Mouse (Mus musculus) monocyte, adult 2 months (primary cell): ENCODE measurements around the gene Pcolce2.

Experiments
- DNase-seq, 2 experiments: peaks; one replicate each; pipeline ENCODE4 v3.0.0; 2022; ENCODE audit warnings: low spot score in 2 of 2, low read depth in 1 of 2

Gene Pcolce2

DNA sequence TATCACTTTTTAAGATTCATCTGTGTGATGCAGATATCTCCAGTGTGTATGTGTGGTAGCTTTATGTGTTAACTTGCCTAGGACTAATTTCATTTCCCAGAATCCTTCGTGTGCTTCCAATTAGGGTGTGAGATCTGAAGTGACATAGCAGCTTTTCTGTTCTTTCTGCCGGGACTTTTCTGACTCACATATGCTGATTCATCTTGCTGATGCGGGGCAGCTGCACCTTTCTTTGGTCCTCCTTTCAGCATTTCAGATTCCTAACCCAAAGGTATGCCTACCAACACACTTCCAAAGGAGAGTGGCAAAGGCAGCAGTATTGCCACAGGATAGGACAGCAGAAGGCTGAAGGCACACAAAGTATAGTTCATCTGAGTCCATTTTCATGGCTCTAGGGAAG is 66.7 kb downstream of the Pcolce2 start:
- DNase-seq: no peak

DNA sequence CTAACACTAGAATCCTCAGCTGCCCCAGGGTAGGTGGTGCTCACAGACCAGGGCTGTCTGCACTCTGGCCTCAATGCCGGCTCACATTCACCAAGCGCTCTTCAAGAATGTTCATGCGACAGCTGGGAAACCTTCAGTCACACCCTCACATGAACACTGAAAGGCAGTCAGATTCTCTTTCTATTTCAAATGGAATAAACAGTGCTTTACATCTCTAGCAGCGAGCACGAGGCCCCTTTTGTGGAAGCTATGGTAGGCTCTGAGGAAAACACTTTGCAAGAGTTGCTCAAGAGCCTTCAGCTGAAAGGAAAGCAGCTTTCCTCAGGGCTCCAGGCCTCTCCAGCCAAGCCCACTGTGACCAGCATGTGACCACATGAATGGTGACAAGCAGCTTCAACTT is 68.0 kb downstream of the Pcolce2 start:
- DNase-seq: no peak

- no peak for DNase-seq
These were observed 71.5 kb downstream of the Pcolce2 start for GRCm38 (mm10) chr9:95708943-95709342.

DNA sequence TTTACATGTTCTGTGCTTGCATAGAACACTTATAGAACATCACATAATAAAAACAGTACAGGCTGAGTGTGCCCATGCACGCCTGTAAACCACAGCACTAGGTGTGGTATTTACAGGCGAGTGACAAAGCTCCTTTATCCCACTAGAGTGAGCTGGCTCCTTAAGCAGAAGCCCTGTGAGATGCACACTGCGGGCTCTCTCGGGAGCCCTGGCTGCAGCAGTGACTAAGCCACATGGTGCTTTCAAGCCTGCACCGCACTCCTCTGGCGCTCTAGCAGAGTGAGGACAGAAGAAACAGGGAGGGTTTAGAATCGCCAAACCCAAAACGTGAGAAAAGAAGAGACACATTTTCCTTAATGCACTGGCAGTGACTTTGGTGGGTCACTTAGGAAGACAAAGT is 75.2 kb downstream of the Pcolce2 start:
- DNase-seq: no peak

- DNase-seq: no peak
These were observed 98.8 kb downstream of the Pcolce2 start for GRCm38 (mm10) chr9:95736238-95736637.

DNA sequence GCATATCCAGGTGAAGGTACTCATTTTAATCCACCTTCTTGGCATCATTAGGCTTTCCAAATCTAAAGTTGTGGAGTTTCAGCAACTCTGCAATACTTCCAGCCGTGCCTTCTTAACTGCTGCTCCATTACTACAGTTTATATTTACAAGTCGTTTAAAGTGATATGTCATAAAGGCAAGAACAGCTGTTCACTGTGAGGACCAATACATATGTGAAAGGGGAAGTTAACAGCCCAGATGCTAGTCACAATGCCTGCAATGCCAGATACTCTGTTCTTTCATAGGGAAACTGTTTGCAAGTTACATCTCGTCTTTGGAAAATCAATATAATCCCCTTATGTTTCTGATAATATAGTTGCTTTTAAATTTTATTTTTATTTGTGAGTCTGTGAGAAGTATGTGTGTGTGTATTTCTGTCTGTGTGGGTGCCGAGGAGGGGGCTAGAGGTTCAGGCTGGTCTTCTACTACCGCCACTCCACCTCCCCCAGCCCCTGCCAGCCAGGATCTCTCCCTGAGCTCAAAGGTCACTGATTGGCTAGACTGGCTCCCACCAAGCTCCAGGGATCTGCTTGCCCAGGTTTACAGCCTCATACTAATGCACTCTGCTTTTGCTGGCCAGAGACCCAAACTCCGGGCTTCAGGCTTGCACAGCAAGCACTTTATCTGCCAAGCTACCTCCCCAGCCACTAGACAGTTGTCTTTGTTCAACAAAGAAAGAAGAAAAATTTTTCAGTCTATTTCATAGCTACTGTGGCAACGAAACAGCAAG is 107.6 kb downstream of the Pcolce2 start:
- no peak for DNase-seq

GRCm38 (mm10) chr9:95747298-95747697 is 109.9 kb downstream of the Pcolce2 start:
- DNase-seq: no peak
